In the genomic region with DNA sequence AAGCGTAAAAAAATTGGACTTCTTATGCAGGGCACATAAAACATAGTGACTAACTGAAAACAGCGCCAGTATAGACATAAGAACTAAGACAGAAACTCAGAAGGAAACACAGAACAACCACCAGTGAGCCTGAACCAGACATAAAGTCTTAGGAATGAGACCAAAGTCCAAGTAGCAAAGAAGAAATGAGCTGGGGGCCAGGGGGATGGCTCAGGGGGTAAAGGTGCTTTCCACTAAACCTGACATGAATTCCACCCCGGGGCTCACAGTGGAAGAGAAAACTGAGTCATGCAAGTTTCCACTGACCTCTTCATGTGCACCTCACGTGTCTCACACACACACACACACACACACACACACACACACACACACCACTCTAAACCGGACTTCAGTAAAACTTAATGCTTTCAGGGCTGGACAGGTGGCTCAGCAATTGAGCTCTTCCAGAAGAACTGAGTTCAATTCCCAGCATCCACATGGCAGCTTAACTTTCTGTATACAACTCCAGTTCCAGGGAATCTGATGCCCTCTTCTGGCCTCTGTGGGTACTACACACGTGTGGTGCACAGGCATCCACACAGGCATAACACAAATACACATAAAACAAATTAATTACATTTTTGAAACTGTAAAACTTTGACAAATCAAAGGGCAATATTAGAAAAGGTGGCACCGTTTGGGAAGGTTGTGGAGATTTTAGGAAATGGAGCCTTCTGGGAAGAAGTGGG, we compare ENCODE assay signal across 15 mouse cellular contexts. TPM values are rescaled to one million over a fixed set of nuclear protein-coding genes. Genes with fewer than 3 reads are reported as not detected.
DNase-seq lines count a peak whose midpoint lies in the region; ATAC-seq and TF ChIP-seq lines count a peak whose summit lies in the region.
"Had no signal": no experiment of that assay in that cellular context is flagged by ENCODE, and none has a peak within 500 bp of the region (broad histone marks: within the 10 kb centered on the region; RNA-seq: fewer than 3 reads in every experiment).

No protein-coding gene starts in this region.

- no peaks in the 10 kb centered on the region for H3K36me3 ChIP-seq in liver, embryonic 14.5 days (replicated peaks; ENCODE audit: control insufficient read depth, insufficient read depth, low read depth)
- H3K36me3 ChIP-seq in liver, embryonic 12.5 days = peaks cover 35% of the 10 kb centered on the region
- H3K36me3 ChIP-seq in intestine, embryonic 16.5 days (ENCODE audit: control insufficient read depth, insufficient read depth, low read length) = peaks cover 14% of the 10 kb centered on the region; the same call in 1 of the 2 replicates

- peaks cover 3% of the 10 kb centered on the region for H3K4me1 ChIP-seq in cerebellum, adult 2 months (ENCODE audit: control insufficient read depth, insufficient read depth, low read length)
- peaks cover 0 to 4% of the 10 kb centered on the region in 2 experiments; a peak in 1 of 4 replicates for H3K4me1 ChIP-seq in liver, embryonic 14.5 days (replicated peaks; ENCODE audit: control insufficient read depth in 2 of 2, insufficient read depth in 2 of 2, low read length in 1 of 2)
- peaks cover 19% of the 10 kb centered on the region for H3K4me1 ChIP-seq in liver, embryonic 12.5 days
- H3K4me1 ChIP-seq in intestine, embryonic 16.5 days (ENCODE audit: control insufficient read depth, insufficient read depth, low read length) = peaks cover 14% of the 10 kb centered on the region
- H3K4me1 ChIP-seq: midbrain, embryonic 12.5 days had no signal

- 0 out of 2 replicates have a peak, but pooled peaks have one; percentile 25 for TF ChIP-seq CTCF in cerebellum, adult 2 months (IDR thresholded peaks at IDR 0.05; ENCODE audit: borderline replicate concordance, insufficient read depth, low read depth, low read length)
- TF ChIP-seq CTCF in liver, embryonic 14.5 days (IDR thresholded peaks at IDR 0.05; ENCODE audit: low read depth) = peak; percentile 59

- no peak overlapping the region for H3K27ac ChIP-seq in cerebellum, adult 2 months (ENCODE audit: insufficient read depth, low read length)
- H3K27ac ChIP-seq in liver, embryonic 14.5 days = no peak overlapping the region
- H3K27ac ChIP-seq in liver, embryonic 12.5 days = no peak overlapping the region
- no peak overlapping the region for H3K27ac ChIP-seq in intestine, embryonic 16.5 days (ENCODE audit: low read length)
- H3K27ac ChIP-seq: embryonic facial prominence, embryonic 10.5 days; heart, embryonic 15.5 days; limb, embryonic 10.5 days; midbrain, embryonic 12.5 days had no signal

- no peak overlapping the region for H3K4me3 ChIP-seq in cerebellum, adult 2 months (replicated peaks; ENCODE audit: insufficient read depth, low read depth, low read length)
- H3K4me3 ChIP-seq in liver, embryonic 14.5 days (ENCODE audit: insufficient read depth in 1 of 2, low read depth in 2 of 2, low read length in 2 of 2) = no peak overlapping the region
- H3K4me3 ChIP-seq in liver, embryonic 12.5 days = no peak overlapping the region
- no peak overlapping the region for H3K4me3 ChIP-seq in intestine, embryonic 16.5 days (ENCODE audit: low read length)
- H3K4me3 ChIP-seq: embryonic facial prominence, embryonic 10.5 days; heart, embryonic 15.5 days; limb, embryonic 10.5 days; midbrain, embryonic 12.5 days had no signal

- DNase-seq in cerebellum, adult 2 months = no peak
- no peak for DNase-seq in cerebellum, adult 18-20 months
- no peak for DNase-seq in liver, embryonic 14.5 days (ENCODE audit: low read depth in 3 of 3, low spot score in 3 of 3)
- DNase-seq in ES-CJ7 (ENCODE audit: low read depth, low spot score) = peak; percentile 76
- no peak for DNase-seq in urinary bladder, postnatal 4 days (ENCODE audit: low spot score in 2 of 2)
- DNase-seq in urinary bladder, adult 18-20 months (ENCODE audit: low spot score in 2 of 2) = no peak
- DNase-seq: cerebellum, adult 9-10 months; right cerebral cortex, postnatal 25 days had no signal

- no peak overlapping the region for H3K9ac ChIP-seq in liver, embryonic 14.5 days (replicated peaks)
- H3K9ac ChIP-seq in liver, embryonic 12.5 days = no peak overlapping the region
- no peak overlapping the region for H3K9ac ChIP-seq in intestine, embryonic 16.5 days (ENCODE audit: low read depth, low read length)
- H3K9ac ChIP-seq: heart, embryonic 15.5 days; midbrain, embryonic 12.5 days had no signal

- ATAC-seq in liver, embryonic 14.5 days (ENCODE audit: insufficient read depth) = no peak
- no peak for ATAC-seq in liver, embryonic 12.5 days
- peak; percentile 65 for ATAC-seq in intestine, embryonic 16.5 days
- ATAC-seq: inflammation-experienced regulatory T-cells, adult 6 months had no signal

- no peaks in the 10 kb centered on the region for H3K27me3 ChIP-seq in cerebellum, adult 2 months (ENCODE audit: control insufficient read depth, insufficient read depth, low read length)
- H3K27me3 ChIP-seq in liver, embryonic 14.5 days (ENCODE audit: control insufficient read depth, insufficient read depth, low read length) = no peaks in the 10 kb centered on the region
- no peaks in the 10 kb centered on the region for H3K27me3 ChIP-seq in liver, embryonic 12.5 days (replicated peaks)
- no peaks in the 10 kb centered on the region for H3K27me3 ChIP-seq in intestine, embryonic 16.5 days (replicated peaks; ENCODE audit: control insufficient read depth, insufficient read depth, low read length)
- H3K27me3 ChIP-seq: heart, embryonic 15.5 days; midbrain, embryonic 12.5 days had no signal

- no peaks in the 10 kb centered on the region for H3K9me3 ChIP-seq in liver, embryonic 14.5 days (ENCODE audit: control insufficient read depth, low read length)
- no peaks in the 10 kb centered on the region for H3K9me3 ChIP-seq in liver, embryonic 12.5 days (replicated peaks)
- no peaks in the 10 kb centered on the region for H3K9me3 ChIP-seq in intestine, embryonic 16.5 days (ENCODE audit: control insufficient read depth, low read length)
- H3K9me3 ChIP-seq: embryonic facial prominence, embryonic 10.5 days; heart, embryonic 15.5 days; limb, embryonic 10.5 days; midbrain, embryonic 12.5 days had no signal

- TF ChIP-seq POLR2A in cerebellum, adult 2 months (IDR thresholded peaks at IDR 0.05; ENCODE audit: borderline replicate concordance, insufficient read depth, low read length) = no peak

- H3K4me2 ChIP-seq in liver, embryonic 14.5 days (ENCODE audit: low read depth) = no peak overlapping the region
- H3K4me2 ChIP-seq in liver, embryonic 12.5 days = no peak overlapping the region
- no peak overlapping the region for H3K4me2 ChIP-seq in intestine, embryonic 16.5 days (ENCODE audit: low read depth, low read length)
- H3K4me2 ChIP-seq: heart, embryonic 15.5 days; midbrain, embryonic 12.5 days had no signal

- TF ChIP-seq EP300 in liver, embryonic 14.5 days (IDR thresholded peaks at IDR 0.05; ENCODE audit: low read depth) = no peak

- WGBS in cerebellum, adult 2 months = 95% methylated on average over 7 of the region's 7 CpGs
- WGBS in liver, embryonic 14.5 days (ENCODE audit: insufficient replicate concordance) = 72% methylated on average over 7 of the region's 7 CpGs
- WGBS in liver, embryonic 12.5 days (ENCODE audit: insufficient replicate concordance) = 77% methylated on average over 7 of the region's 7 CpGs
- 89% methylated on average over 7 of the region's 7 CpGs for WGBS in intestine, embryonic 16.5 days

RNA-seq across cellular contexts. Expression of gene Ralb, which starts 23.2 kb away (rescaled TPM):
- 24.5 and 25.1 TPM in 2 replicates for polyA plus RNA-seq in cerebellum, adult 2 months (2012; rRNA removed)
- polyA plus RNA-seq in liver, embryonic 14.5 days (2012; rRNA removed) = 8.7 and 11.6 TPM in 2 replicates
- 25.7 and 26.0 TPM in 2 replicates for polyA plus RNA-seq in liver, embryonic 14.5 days (2014; fragmentation: Nextera tagmentation; extraction: Ambion mirVana)
- 58.2 and 58.8 TPM in 2 replicates for polyA plus RNA-seq in liver, embryonic 12.5 days (2016; fragmentation: Nextera tagmentation; extraction: Ambion mirVana)
- polyA plus RNA-seq in intestine, embryonic 16.5 days (2015; fragmentation: Nextera tagmentation; extraction: Ambion mirVana) = 203 and 218 TPM in 2 replicates

RNA-seq across cellular contexts. Expression of gene Tmem185b, which starts 44.6 kb away (rescaled TPM):
- polyA plus RNA-seq in cerebellum, adult 2 months (2012; rRNA removed) = 13.0 TPM in 2 replicates
- 6.0 and 7.0 TPM in 2 replicates for polyA plus RNA-seq in liver, embryonic 14.5 days (2012; rRNA removed)
- 5.9 and 8.2 TPM in 2 replicates for polyA plus RNA-seq in liver, embryonic 14.5 days (2014; fragmentation: Nextera tagmentation; extraction: Ambion mirVana)
- 11.6 and 11.7 TPM in 2 replicates for polyA plus RNA-seq in liver, embryonic 12.5 days (2016; fragmentation: Nextera tagmentation; extraction: Ambion mirVana)
- polyA plus RNA-seq in intestine, embryonic 16.5 days (2015; fragmentation: Nextera tagmentation; extraction: Ambion mirVana) = 27.2 and 27.7 TPM in 2 replicates

RNA-seq across cellular contexts. Expression of gene Inhbb, which starts 59.3 kb away (rescaled TPM):
- 5.6 and 6.1 TPM in 2 replicates for polyA plus RNA-seq in cerebellum, adult 2 months (2012; rRNA removed)
- 0.08 and 0.09 TPM in 2 replicates for polyA plus RNA-seq in liver, embryonic 14.5 days (2012; rRNA removed)
- 0.03 TPM in 2 replicates for polyA plus RNA-seq in liver, embryonic 14.5 days (2014; fragmentation: Nextera tagmentation; extraction: Ambion mirVana)
- polyA plus RNA-seq in liver, embryonic 12.5 days (2016; fragmentation: Nextera tagmentation; extraction: Ambion mirVana) = 0.17 and 0.24 TPM in 2 replicates
- polyA plus RNA-seq in intestine, embryonic 16.5 days (2015; fragmentation: Nextera tagmentation; extraction: Ambion mirVana) = 0.16 and 0.18 TPM in 2 replicates
- polyA plus RNA-seq: inflammation-experienced regulatory T-cells, adult 6 months had no signal
